Mouse (Mus musculus): ENCODE data around the gene Mdm4.
A peak's percentile ranks its signal among the peaks of the same experiment; 100 is the strongest.

Mdm4 gene

GRCm38 (mm10) chr1:132919258-132919657 is 111.1 kb downstream of the Mdm4 start:
- Histone ChIP-seq H3K4me3 (replicated peaks; ENCODE audit: low read length) (peak overlapping the region; percentile 35), H3K9me3 (ENCODE audit: low read length) (no peaks in the 10 kb centered on the region), H3K4me1 (replicated peaks; ENCODE audit: low read depth, low read length) (peaks cover 74% of the 10 kb centered on the region)

GRCm38 (mm10) chr1:132918117-132918680 is 112.2 kb downstream of the Mdm4 start:
- no peaks in the 10 kb centered on the region for H3K36me3 ChIP-seq (ENCODE audit: insufficient read depth, low read length)
- H3K4me3 ChIP-seq (replicated peaks; ENCODE audit: low read length), result peak overlapping the region; percentile 35
- peaks cover 73% of the 10 kb centered on the region for H3K4me1 ChIP-seq (replicated peaks; ENCODE audit: low read depth, low read length)
- H3K27me3 ChIP-seq (ENCODE audit: insufficient read depth, low read length), result 0 out of 2 replicates have a peak, but pooled peaks cover 3% of the 10 kb centered on the region
- H3K9me3 ChIP-seq (ENCODE audit: low read length), result no peaks in the 10 kb centered on the region
- no peak for TF ChIP-seq NANOG (IDR thresholded peaks at IDR 0.05; ENCODE audit: borderline replicate concordance, low read length)
- no peak for TF ChIP-seq POU5F1 (IDR thresholded peaks at IDR 0.05; ENCODE audit: borderline replicate concordance, low read length)
- no peak for TF ChIP-seq CTCF (conservative IDR thresholded peaks at IDR 0.05; ENCODE audit: low read length)

More at GRCm38 (mm10) chr1:132919258-132919657, 111.1 kb downstream of the Mdm4 start:
- Histone ChIP-seq H3K27me3 (ENCODE audit: insufficient read depth, low read length) (0 out of 2 replicates have a peak, but pooled peaks cover 3% of the 10 kb centered on the region), H3K36me3 (ENCODE audit: insufficient read depth, low read length) (no peaks in the 10 kb centered on the region)
- TF ChIP-seq CTCF (conservative IDR thresholded peaks at IDR 0.05; ENCODE audit: low read length) (no peak), NANOG (IDR thresholded peaks at IDR 0.05; ENCODE audit: borderline replicate concordance, low read length) (no peak), POU5F1 (IDR thresholded peaks at IDR 0.05; ENCODE audit: borderline replicate concordance, low read length) (no peak)

- no peaks in the 10 kb centered on the region for H3K9me3 ChIP-seq (ENCODE audit: low read length)
- no peak for TF ChIP-seq POU5F1 (IDR thresholded peaks at IDR 0.05; ENCODE audit: borderline replicate concordance, low read length)
- no peak for TF ChIP-seq NANOG (IDR thresholded peaks at IDR 0.05; ENCODE audit: borderline replicate concordance, low read length)
Observed at GRCm38 (mm10) chr1:132917554-132917953, 112.8 kb downstream of the Mdm4 start.

GRCm38 (mm10) chr1:132915849-132916493 is 114.4 kb downstream of the Mdm4 start:
- Histone ChIP-seq H3K36me3 (ENCODE audit: insufficient read depth, low read length) (no peaks in the 10 kb centered on the region), H3K4me1 (replicated peaks; ENCODE audit: low read depth, low read length) (peaks cover 59% of the 10 kb centered on the region), H3K9me3 (ENCODE audit: low read length) (no peaks in the 10 kb centered on the region), H3K27me3 (ENCODE audit: insufficient read depth, low read length) (peaks cover 11% of the 10 kb centered on the region; the same call in 1 of the 2 replicates), H3K4me3 (replicated peaks; ENCODE audit: low read length) (no peak overlapping the region)
- TF ChIP-seq POU5F1 (IDR thresholded peaks at IDR 0.05; ENCODE audit: borderline replicate concordance, low read length), result no peak
- no peak for TF ChIP-seq NANOG (IDR thresholded peaks at IDR 0.05; ENCODE audit: borderline replicate concordance, low read length)
- TF ChIP-seq CTCF (conservative IDR thresholded peaks at IDR 0.05; ENCODE audit: low read length), result no peak

More at GRCm38 (mm10) chr1:132917554-132917953, 112.8 kb downstream of the Mdm4 start:
- Histone ChIP-seq H3K4me3 (replicated peaks; ENCODE audit: low read length) (peak overlapping the region; percentile 35; the same call in 1 of the 2 replicates), H3K4me1 (replicated peaks; ENCODE audit: low read depth, low read length) (peaks cover 74% of the 10 kb centered on the region), H3K27me3 (ENCODE audit: insufficient read depth, low read length) (0 out of 2 replicates have a peak, but pooled peaks cover 3% of the 10 kb centered on the region), H3K36me3 (ENCODE audit: insufficient read depth, low read length) (no peaks in the 10 kb centered on the region)

- TF ChIP-seq CTCF (conservative IDR thresholded peaks at IDR 0.05; ENCODE audit: low read length), result no peak
- no peak for TF ChIP-seq NANOG (IDR thresholded peaks at IDR 0.05; ENCODE audit: borderline replicate concordance, low read length)
- no peak for TF ChIP-seq POU5F1 (IDR thresholded peaks at IDR 0.05; ENCODE audit: borderline replicate concordance, low read length)
- Histone ChIP-seq H3K36me3 (ENCODE audit: insufficient read depth, low read length) (no peaks in the 10 kb centered on the region), H3K4me1 (replicated peaks; ENCODE audit: low read depth, low read length) (peaks cover 43% of the 10 kb centered on the region)
Observed at GRCm38 (mm10) chr1:132910414-132911041, 119.8 kb downstream of the Mdm4 start.

GRCm38 (mm10) chr1:132909951-132910350 is 120.4 kb downstream of the Mdm4 start:
- Histone ChIP-seq H3K4me1 (replicated peaks; ENCODE audit: low read depth, low read length) (peaks cover 43% of the 10 kb centered on the region), H3K36me3 (ENCODE audit: insufficient read depth, low read length) (no peaks in the 10 kb centered on the region), H3K9me3 (ENCODE audit: low read length) (peaks cover 3% of the 10 kb centered on the region; the same call in 1 of the 2 replicates), H3K4me3 (replicated peaks; ENCODE audit: low read length) (no peak overlapping the region), H3K27me3 (ENCODE audit: insufficient read depth, low read length) (peaks cover 8% of the 10 kb centered on the region; the same call in 1 of the 2 replicates)
- TF ChIP-seq CTCF (conservative IDR thresholded peaks at IDR 0.05; ENCODE audit: low read length), result no peak
- TF ChIP-seq NANOG (IDR thresholded peaks at IDR 0.05; ENCODE audit: borderline replicate concordance, low read length), result no peak

More at GRCm38 (mm10) chr1:132910414-132911041, 119.8 kb downstream of the Mdm4 start:
- Histone ChIP-seq H3K27me3 (ENCODE audit: insufficient read depth, low read length) (peaks cover 11% of the 10 kb centered on the region; the same call in 1 of the 2 replicates), H3K9me3 (ENCODE audit: low read length) (peaks cover 3% of the 10 kb centered on the region; the same call in 1 of the 2 replicates), H3K4me3 (replicated peaks; ENCODE audit: low read length) (no peak overlapping the region)

All from E14TG2a.4 (cell line).